34 mouse cellular contexts compared by ENCODE assay signal in the genomic region with DNA sequence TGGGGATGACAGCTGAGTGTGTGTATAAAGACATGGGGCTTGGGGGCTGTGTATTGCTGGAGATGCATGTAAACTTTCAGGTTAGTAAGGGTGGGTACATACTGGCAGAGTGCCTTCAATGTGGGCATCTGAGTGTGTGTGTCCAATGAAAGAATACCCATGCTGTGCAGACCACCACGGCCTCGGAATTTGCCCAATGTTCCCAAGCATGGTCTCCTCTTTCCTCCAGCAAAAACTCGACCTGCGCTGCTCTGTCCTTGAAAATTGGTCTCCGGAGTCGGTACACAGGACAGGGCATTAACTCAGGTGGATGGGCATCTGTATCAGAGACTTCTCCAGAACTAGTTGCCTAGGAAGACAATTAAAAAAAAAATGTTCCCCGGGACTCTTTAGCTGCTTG.
"Had no signal": no experiment of that assay in that cellular context is flagged by ENCODE, and none has a peak within 500 bp of the region (broad histone marks: within the 10 kb centered on the region; RNA-seq: fewer than 3 reads in every experiment).

No protein-coding gene starts in this region.

- H3K27ac ChIP-seq: heart, adult 2 months; heart, embryonic 10.5 days; heart, embryonic 13.5 days; heart, embryonic 15.5 days; hindbrain, embryonic 10.5 days; hindbrain, embryonic 12.5 days; hindbrain, embryonic 13.5 days; hindbrain, embryonic 14.5 days; hindbrain, embryonic 15.5 days; hindbrain, postnatal 0 days; intestine, embryonic 15.5 days; kidney, embryonic 15.5 days; kidney, postnatal 0 days; layer of hippocampus, adult 2 months had no signal

- H3K36me3 ChIP-seq: heart, embryonic 10.5 days; heart, embryonic 12.5 days; heart, embryonic 13.5 days; heart, embryonic 15.5 days; hindbrain, embryonic 10.5 days; hindbrain, embryonic 12.5 days; hindbrain, embryonic 13.5 days; hindbrain, embryonic 15.5 days; intestine, embryonic 15.5 days; kidney, embryonic 15.5 days had no signal

- H3K4me2 ChIP-seq: heart, embryonic 11.5 days; heart, embryonic 12.5 days; heart, embryonic 13.5 days; heart, embryonic 15.5 days; hindbrain, embryonic 12.5 days; hindbrain, embryonic 13.5 days; hindbrain, embryonic 14.5 days; hindbrain, embryonic 15.5 days; intestine, embryonic 15.5 days; kidney, embryonic 15.5 days had no signal

- H3K4me3 ChIP-seq: heart, adult 2 months; heart, embryonic 10.5 days; heart, embryonic 12.5 days; heart, embryonic 13.5 days; heart, embryonic 15.5 days; hindbrain, embryonic 10.5 days; hindbrain, embryonic 12.5 days; hindbrain, embryonic 13.5 days; hindbrain, embryonic 15.5 days; intestine, embryonic 15.5 days; kidney, embryonic 15.5 days; layer of hippocampus, adult 2 months had no signal

- ATAC-seq: hindbrain, embryonic 16.5 days; hindbrain, postnatal 0 days; inflammation-experienced regulatory T-cells, adult 6 months; intestine, embryonic 15.5 days; intestine, embryonic 16.5 days; intestine, postnatal 0 days had no signal

- H3K9me3 ChIP-seq: heart, embryonic 10.5 days; heart, embryonic 12.5 days; heart, embryonic 13.5 days; heart, embryonic 15.5 days; hindbrain, embryonic 10.5 days; hindbrain, embryonic 12.5 days; hindbrain, embryonic 13.5 days; hindbrain, embryonic 15.5 days; intestine, embryonic 15.5 days; kidney, embryonic 15.5 days had no signal

- H3K4me1 ChIP-seq: heart, embryonic 12.5 days; heart, embryonic 13.5 days; intestine, embryonic 15.5 days had no signal

- H3K9ac ChIP-seq: heart, embryonic 12.5 days; heart, embryonic 13.5 days; heart, embryonic 15.5 days; hindbrain, embryonic 12.5 days; hindbrain, embryonic 13.5 days; hindbrain, embryonic 14.5 days; hindbrain, embryonic 15.5 days; intestine, embryonic 15.5 days; kidney, embryonic 15.5 days had no signal

- DNase-seq: heart, adult 2 months; heart, postnatal 14 days; heart, postnatal 36 days; kidney, adult 11 months; kidney, adult 18-20 months; kidney, adult 2 months; kidney, adult 8-10 months; kidney, adult 9 months; kidney, postnatal 10 days; kidney, postnatal 14 days; kidney, postnatal 25 days; kidney, postnatal 36 days; kidney, postnatal 4 days; layer of hippocampus, adult 9-11 months; layer of hippocampus, postnatal 36 days had no signal
